15 mouse cellular contexts compared by ENCODE assay signal in the genomic region with DNA sequence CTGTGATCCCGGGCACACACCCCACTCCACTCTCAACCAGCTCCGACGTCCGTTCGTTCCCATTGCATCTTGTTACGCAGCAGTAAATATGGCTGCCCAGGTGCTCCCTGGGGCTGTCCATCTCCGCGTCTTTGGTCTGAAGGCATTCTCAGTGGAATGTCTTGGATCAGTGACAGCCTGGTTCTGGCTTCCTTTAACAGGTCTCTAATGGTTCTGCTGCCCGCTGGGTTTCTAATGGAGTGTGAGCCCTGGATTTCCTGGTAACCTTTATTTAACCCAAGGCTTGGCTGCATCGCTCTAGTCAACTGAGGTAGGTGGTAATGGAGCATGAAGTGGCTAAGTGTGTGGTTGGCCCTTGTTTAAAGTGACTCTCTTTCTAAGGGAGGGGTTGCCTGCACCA.
"Had no signal": no experiment of that assay in that cellular context is flagged by ENCODE, and none has a peak within 500 bp of the region (broad histone marks: within the 10 kb centered on the region; RNA-seq: fewer than 3 reads in every experiment).

No protein-coding gene starts in this region.

- H3K9ac ChIP-seq: intestine, embryonic 15.5 days; limb, embryonic 12.5 days; liver, embryonic 13.5 days; liver, postnatal 0 days; lung, embryonic 15.5 days; midbrain, embryonic 12.5 days; neural tube, embryonic 13.5 days; stomach, embryonic 15.5 days had no signal

- H3K4me3 ChIP-seq: intestine, embryonic 15.5 days; limb, embryonic 12.5 days; liver, embryonic 13.5 days; lung, embryonic 15.5 days; midbrain, embryonic 12.5 days; neural tube, embryonic 13.5 days; stomach, embryonic 15.5 days had no signal

- ATAC-seq: intestine, embryonic 15.5 days; liver, postnatal 0 days; midbrain, embryonic 16.5 days had no signal

- H3K36me3 ChIP-seq: intestine, embryonic 15.5 days; limb, embryonic 12.5 days; liver, embryonic 13.5 days; lung, embryonic 15.5 days; midbrain, embryonic 12.5 days; neural tube, embryonic 13.5 days; stomach, embryonic 15.5 days had no signal

- H3K27me3 ChIP-seq: intestine, embryonic 15.5 days; limb, embryonic 12.5 days; liver, embryonic 13.5 days; lung, embryonic 15.5 days; midbrain, embryonic 12.5 days; neural tube, embryonic 13.5 days; stomach, embryonic 15.5 days had no signal

- H3K4me2 ChIP-seq: intestine, embryonic 15.5 days; limb, embryonic 12.5 days; liver, embryonic 13.5 days; lung, embryonic 15.5 days; midbrain, embryonic 12.5 days; neural tube, embryonic 13.5 days; stomach, embryonic 15.5 days had no signal

- H3K9me3 ChIP-seq: intestine, embryonic 15.5 days; limb, embryonic 12.5 days; liver, embryonic 13.5 days; lung, embryonic 15.5 days; midbrain, embryonic 12.5 days; neural tube, embryonic 13.5 days; stomach, embryonic 15.5 days had no signal

- DNase-seq: layer of hippocampus, adult 9-11 months; liver; liver, embryonic 13.5 days; liver, postnatal 0 days; retina, postnatal 1 day; right cerebral cortex, postnatal 4 days; thymus, adult 2 months; thymus, postnatal 25 days had no signal

- H3K27ac ChIP-seq: intestine, embryonic 15.5 days; limb, embryonic 12.5 days; liver, embryonic 13.5 days; lung, embryonic 15.5 days; midbrain, embryonic 12.5 days; neural tube, embryonic 13.5 days; stomach, embryonic 15.5 days had no signal
